Mouse (Mus musculus): ENCODE results near the gene Arhgap23.
A peak's percentile ranks its signal among the peaks of the same experiment; 100 is the strongest.

Gene Arhgap23

GRCm38 (mm10) chr11:97406094-97406951, 9.0 kb upstream of the Arhgap23 start:
- DNase-seq (ENCODE audit: low spot score in 2 of 2) = no peak

GRCm38 (mm10) chr11:97407456-97407855, 7.9 kb upstream of the Arhgap23 start:
- DNase-seq (ENCODE audit: low spot score in 2 of 2) = no peak

GRCm38 (mm10) chr11:97408171-97408570, 7.2 kb upstream of the Arhgap23 start:
- DNase-seq (ENCODE audit: low spot score in 2 of 2) = peak; percentile 67 to 76

GRCm38 (mm10) chr11:97410958-97411357, 4.4 kb upstream of the Arhgap23 start:
- DNase-seq (ENCODE audit: low spot score in 2 of 2) = no peak

- no peak for DNase-seq (ENCODE audit: low spot score in 2 of 2)
These were observed 3.2 kb upstream of the Arhgap23 start for GRCm38 (mm10) chr11:97412117-97412516.

GRCm38 (mm10) chr11:97412808-97413347, 2.5 kb upstream of the Arhgap23 start:
- no peak for DNase-seq (ENCODE audit: low spot score in 2 of 2)

- no peak for DNase-seq (ENCODE audit: low spot score in 2 of 2)
These were observed 641 bp downstream of the Arhgap23 start for GRCm38 (mm10) chr11:97415712-97416636.

- no peak for DNase-seq (ENCODE audit: low spot score in 2 of 2)
These were observed 1.3 kb downstream of the Arhgap23 start for GRCm38 (mm10) chr11:97416637-97417035.

GRCm38 (mm10) chr11:97418834-97419539, 3.7 kb downstream of the Arhgap23 start:
- no peak for DNase-seq (ENCODE audit: low spot score in 2 of 2)

GRCm38 (mm10) chr11:97419540-97419900, 4.2 kb downstream of the Arhgap23 start:
- no peak for DNase-seq (ENCODE audit: low spot score in 2 of 2)

- no peak for DNase-seq (ENCODE audit: low spot score in 2 of 2)
These were observed 7.2 kb downstream of the Arhgap23 start for GRCm38 (mm10) chr11:97422507-97422906.

GRCm38 (mm10) chr11:97424092-97424692, 8.9 kb downstream of the Arhgap23 start:
- DNase-seq (ENCODE audit: low spot score in 2 of 2) = no peak

- DNase-seq (ENCODE audit: low spot score in 2 of 2) = no peak
These were observed 9.5 kb downstream of the Arhgap23 start for GRCm38 (mm10) chr11:97424802-97425201.

- DNase-seq (ENCODE audit: low spot score in 2 of 2) = peak in 1 of 2 experiments; percentile 78
These were observed 12.7 kb downstream of the Arhgap23 start for GRCm38 (mm10) chr11:97427794-97428725.

- no peak for DNase-seq (ENCODE audit: low spot score in 2 of 2)
These were observed 13.4 kb downstream of the Arhgap23 start for GRCm38 (mm10) chr11:97428726-97429077.

- DNase-seq (ENCODE audit: low spot score in 2 of 2) = no peak
These were observed 14.3 kb downstream of the Arhgap23 start for GRCm38 (mm10) chr11:97429615-97430014.

- peak; percentile 64 to 77 for DNase-seq (ENCODE audit: low spot score in 2 of 2)
These were observed 16.7 kb downstream of the Arhgap23 start for GRCm38 (mm10) chr11:97432015-97432414.

- no peak for DNase-seq (ENCODE audit: low spot score in 2 of 2)
These were observed 17.7 kb downstream of the Arhgap23 start for GRCm38 (mm10) chr11:97432983-97433539.

GRCm38 (mm10) chr11:97434121-97434520, 18.8 kb downstream of the Arhgap23 start:
- no peak for DNase-seq (ENCODE audit: low spot score in 2 of 2)

Measured in urinary bladder, postnatal 36 days (tissue).